Comparison of ENCODE assay signal across 30 mouse cellular contexts in the genomic region with DNA sequence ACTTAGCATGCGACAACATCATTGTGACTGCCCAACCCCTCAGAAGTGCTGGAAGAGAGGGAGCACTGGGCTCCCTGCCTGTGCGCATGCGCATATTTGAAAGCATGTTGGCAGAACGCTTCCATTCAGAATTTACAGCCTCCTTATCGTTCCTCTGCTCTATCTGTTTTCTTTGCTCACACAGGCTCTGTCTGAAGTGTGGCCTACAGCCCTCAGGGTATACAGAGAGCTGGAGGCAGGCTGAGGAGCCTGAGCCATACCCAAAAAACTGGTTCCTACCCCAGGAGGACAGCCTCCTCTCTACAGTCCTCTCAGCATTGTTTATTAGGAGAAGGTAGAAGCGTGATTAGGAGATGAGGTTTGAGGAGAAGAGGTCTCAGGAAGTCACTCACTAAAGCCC. TPM values are rescaled to one million over a fixed set of nuclear protein-coding genes. Genes with fewer than 3 reads are reported as not detected.
DNase-seq lines count a peak whose midpoint lies in the region; ATAC-seq and TF ChIP-seq lines count a peak whose summit lies in the region.
"Had no signal": no experiment of that assay in that cellular context is flagged by ENCODE, and none has a peak within 500 bp of the region (broad histone marks: within the 10 kb centered on the region; RNA-seq: fewer than 3 reads in every experiment).

No protein-coding gene starts in this region.

- no peak for DNase-seq in intestine, embryonic 14.5 days (ENCODE audit: low spot score)
- DNase-seq in kidney, postnatal 4 days = peak; percentile 23 to 46
- no peak for DNase-seq in kidney, adult 8-10 months
- DNase-seq in ZHBTc4 (ENCODE audit: low read depth, low spot score) = peak; percentile 54
- DNase-seq in layer of hippocampus, adult 18-20 months (ENCODE audit: low spot score in 2 of 2) = no peak
- DNase-seq: adrenal gland, adult 8-10 months; cerebellum, adult 11 months; cerebellum, adult 2 months; cerebellum, adult 9-11 months; cerebellum, postnatal 25 days; gastrocnemius, postnatal 10 days; gastrocnemius, postnatal 36 days; heart, adult 2 months; heart, postnatal 14 days; heart, postnatal 4 days had no signal

- no peaks in the 10 kb centered on the region for H3K36me3 ChIP-seq in intestine, embryonic 14.5 days (ENCODE audit: control insufficient read depth, insufficient read depth, low read length)
- H3K36me3 ChIP-seq in intestine, postnatal 0 days (ENCODE audit: control insufficient read depth, insufficient read depth) = no peaks in the 10 kb centered on the region
- no peaks in the 10 kb centered on the region for H3K36me3 ChIP-seq in intestine, embryonic 15.5 days
- H3K36me3 ChIP-seq: embryonic facial prominence, embryonic 15.5 days; forebrain, embryonic 12.5 days; forebrain, embryonic 15.5 days; heart, embryonic 10.5 days; heart, embryonic 13.5 days had no signal

- WGBS in intestine, embryonic 14.5 days = 62% methylated on average over 6 of the region's 6 CpGs
- WGBS in intestine, postnatal 0 days = 50% methylated on average over 6 of the region's 6 CpGs
- 66% methylated on average over 6 of the region's 6 CpGs for WGBS in intestine, embryonic 15.5 days

- H3K4me1 ChIP-seq in intestine, embryonic 14.5 days (replicated peaks; ENCODE audit: control insufficient read depth, insufficient read depth, low read length) = no peaks in the 10 kb centered on the region
- H3K4me1 ChIP-seq in intestine, postnatal 0 days (replicated peaks; ENCODE audit: control insufficient read depth, insufficient read depth, low read length) = no peaks in the 10 kb centered on the region
- H3K4me1 ChIP-seq in intestine, embryonic 15.5 days (replicated peaks) = no peaks in the 10 kb centered on the region
- H3K4me1 ChIP-seq: embryonic facial prominence, embryonic 12.5 days; forebrain, embryonic 12.5 days; forebrain, embryonic 15.5 days; heart, embryonic 10.5 days; heart, embryonic 13.5 days had no signal

- TF ChIP-seq CTCF in intestine, postnatal 0 days (IDR thresholded peaks at IDR 0.05; ENCODE audit: low read depth) = no peak

- no peak overlapping the region for H3K27ac ChIP-seq in intestine, embryonic 14.5 days (ENCODE audit: low read depth)
- no peak overlapping the region for H3K27ac ChIP-seq in intestine, postnatal 0 days (ENCODE audit: low read depth, low read length)
- no peak overlapping the region for H3K27ac ChIP-seq in intestine, embryonic 15.5 days
- H3K27ac ChIP-seq: embryonic facial prominence, embryonic 12.5 days; embryonic facial prominence, embryonic 15.5 days; forebrain, embryonic 12.5 days; forebrain, embryonic 15.5 days; heart, adult 2 months; heart, embryonic 10.5 days; heart, embryonic 13.5 days; hindbrain, embryonic 14.5 days; hindbrain, postnatal 0 days had no signal

- H3K27me3 ChIP-seq in intestine, embryonic 14.5 days (replicated peaks; ENCODE audit: control insufficient read depth, insufficient read depth, low read length) = no peaks in the 10 kb centered on the region
- H3K27me3 ChIP-seq in intestine, postnatal 0 days (replicated peaks; ENCODE audit: control insufficient read depth, insufficient read depth, low read length) = no peaks in the 10 kb centered on the region
- H3K27me3 ChIP-seq in intestine, embryonic 15.5 days (replicated peaks) = no peaks in the 10 kb centered on the region
- H3K27me3 ChIP-seq: embryonic facial prominence, embryonic 12.5 days; embryonic facial prominence, embryonic 15.5 days; forebrain, embryonic 12.5 days; forebrain, embryonic 15.5 days; heart, embryonic 13.5 days had no signal

- H3K9me3 ChIP-seq in intestine, embryonic 14.5 days (ENCODE audit: control insufficient read depth, low read length) = no peaks in the 10 kb centered on the region
- no peaks in the 10 kb centered on the region for H3K9me3 ChIP-seq in intestine, postnatal 0 days (ENCODE audit: control insufficient read depth)
- H3K9me3 ChIP-seq in intestine, embryonic 15.5 days = no peaks in the 10 kb centered on the region
- H3K9me3 ChIP-seq: embryonic facial prominence, embryonic 12.5 days; embryonic facial prominence, embryonic 15.5 days; forebrain, embryonic 12.5 days; forebrain, embryonic 15.5 days; heart, embryonic 10.5 days; heart, embryonic 13.5 days had no signal

- H3K4me2 ChIP-seq in intestine, embryonic 14.5 days (ENCODE audit: low read length) = no peak overlapping the region
- no peak overlapping the region for H3K4me2 ChIP-seq in intestine, postnatal 0 days (replicated peaks; ENCODE audit: low read depth)
- no peak overlapping the region for H3K4me2 ChIP-seq in intestine, embryonic 15.5 days (replicated peaks)
- H3K4me2 ChIP-seq: embryonic facial prominence, embryonic 12.5 days; embryonic facial prominence, embryonic 15.5 days; forebrain, embryonic 12.5 days; forebrain, embryonic 15.5 days; heart, embryonic 13.5 days; hindbrain, embryonic 14.5 days had no signal

- no peak overlapping the region for H3K9ac ChIP-seq in intestine, embryonic 14.5 days (ENCODE audit: low read length)
- no peak overlapping the region for H3K9ac ChIP-seq in intestine, postnatal 0 days (ENCODE audit: low read depth, low read length)
- no peak overlapping the region for H3K9ac ChIP-seq in intestine, embryonic 15.5 days
- H3K9ac ChIP-seq: embryonic facial prominence, embryonic 12.5 days; embryonic facial prominence, embryonic 15.5 days; forebrain, embryonic 12.5 days; forebrain, embryonic 15.5 days; heart, embryonic 13.5 days; hindbrain, embryonic 14.5 days had no signal

- H3K4me3 ChIP-seq in intestine, embryonic 14.5 days (ENCODE audit: low read depth, low read length) = no peak overlapping the region
- no peak overlapping the region for H3K4me3 ChIP-seq in intestine, postnatal 0 days (ENCODE audit: low read depth, low read length)
- no peak overlapping the region for H3K4me3 ChIP-seq in intestine, embryonic 15.5 days (replicated peaks)
- H3K4me3 ChIP-seq: embryonic facial prominence, embryonic 12.5 days; embryonic facial prominence, embryonic 15.5 days; forebrain, embryonic 12.5 days; forebrain, embryonic 15.5 days; heart, adult 2 months; heart, embryonic 10.5 days; heart, embryonic 13.5 days had no signal

- ATAC-seq in intestine, embryonic 14.5 days (replicated peaks; ENCODE audit: low FRiP score, low TSS enrichment, low read depth) = peak; percentile 54
- no peak for ATAC-seq in intestine, postnatal 0 days
- peak; percentile 61 for ATAC-seq in intestine, embryonic 15.5 days
- ATAC-seq: activated CD4-positive, CD25-positive, alpha-beta regulatory T cell, adult 4 months; CD4-positive, CD25-positive, alpha-beta regulatory T cell, adult 4 months; forebrain, embryonic 15.5 days; hindbrain, postnatal 0 days had no signal

RNA-seq across cellular contexts. Expression of a gene that starts 15.1 kb away (rescaled TPM):
- 27.3 and 28.2 TPM in 2 replicates for polyA plus RNA-seq in intestine, embryonic 14.5 days (2014; fragmentation: Nextera tagmentation; extraction: Ambion mirVana)
- polyA plus RNA-seq in intestine, postnatal 0 days (2015; fragmentation: Nextera tagmentation; extraction: Ambion mirVana) = 53.2 and 55.6 TPM in 2 replicates
- polyA plus RNA-seq in intestine, embryonic 15.5 days (2015; fragmentation: Nextera tagmentation; extraction: Ambion mirVana) = 30.5 and 36.0 TPM in 2 replicates
- 10 to 100 TPM; 35.0 to 39.4 TPM for total RNA-seq in layer of hippocampus, adult 18-20 months (2021)

RNA-seq across cellular contexts. Expression of a gene that starts 40.4 kb away (rescaled TPM):
- polyA plus RNA-seq in intestine, embryonic 14.5 days (2014; fragmentation: Nextera tagmentation; extraction: Ambion mirVana) = 0.75 and 1.5 TPM in 2 replicates
- polyA plus RNA-seq in intestine, postnatal 0 days (2015; fragmentation: Nextera tagmentation; extraction: Ambion mirVana) = 0.14 and 0.17 TPM in 2 replicates
- polyA plus RNA-seq in intestine, embryonic 15.5 days (2015; fragmentation: Nextera tagmentation; extraction: Ambion mirVana) = 1.5 and 2.8 TPM in 2 replicates
- total RNA-seq in layer of hippocampus, adult 18-20 months (2021) = under 1 TPM; 0.17 to 0.18 TPM
- total RNA-seq: gastrocnemius, adult 18-20 months; MEL had no signal
- polyA plus RNA-seq: C2C12; cerebellum, adult 2 months had no signal

Comparison
In these comparisons a context has a peak if more than half of its experiments do, and no peak if none do; other contexts are left out.
1. DNase-seq: peak in kidney, postnatal 4 days (2 of 2) and ZHBTc4 (single experiment); none in intestine, embryonic 14.5 days (single experiment), kidney, adult 8-10 months (0 of 2) and layer of hippocampus, adult 18-20 months (0 of 2).